Mouse (Mus musculus) olfactory bulb, adult 2 months (tissue): ENCODE measurements at regions not wholly inside any gene's neighbourhood (a gene's known extent, or its start where the extent isn't known, plus 50 kb on each side); places are given as distances from the start of the nearest gene placed in this dataset.

Experiments used
- CTCF ChIP-seq: fragments of 200-500 bp; IDR thresholded peaks from 2 replicates; pipeline ENCODE4 v1.5.1; 2012; ENCODE audit warnings: low read depth, mild to moderate bottlenecking, low read length, moderate library complexity; ENCODE audit not compliant: insufficient read depth
- POLR2A ChIP-seq: fragments of 200-500 bp; IDR thresholded peaks from 2 replicates; pipeline ENCODE4 v1.6.1; 2012; ENCODE audit warnings: mild to moderate bottlenecking, low read depth, low read length, moderate library complexity; ENCODE audit not compliant: insufficient read depth

GRCm38 (mm10) chr13:102255401-102256371, 437.7 kb upstream of the Cd180 start:
- TF ChIP-seq CTCF (no peak), POLR2A (no peak)
